9 mouse cellular contexts compared by ENCODE assay signal in the genomic region with DNA sequence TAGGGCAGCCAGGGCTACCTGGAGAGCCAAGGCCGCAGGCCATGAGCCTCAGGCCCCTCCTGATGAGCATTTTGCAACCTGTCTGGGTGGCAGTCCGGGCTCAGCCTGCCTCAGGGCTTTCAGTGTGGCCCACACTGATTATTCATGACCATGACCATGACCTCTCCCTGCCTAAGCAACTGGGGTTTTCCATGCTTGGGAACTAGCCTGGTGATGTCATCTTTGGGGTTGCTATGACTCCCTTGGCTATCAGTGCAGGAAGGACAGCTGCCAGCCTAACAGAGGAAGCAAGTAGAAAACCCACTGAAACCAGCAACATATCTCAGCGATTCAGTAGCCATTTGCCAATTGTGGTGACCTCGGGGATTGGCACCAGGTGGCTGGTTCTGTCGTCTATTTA.
DNase-seq lines count a peak whose midpoint lies in the region; ATAC-seq and TF ChIP-seq lines count a peak whose summit lies in the region.
"Had no signal": no experiment of that assay in that cellular context is flagged by ENCODE, and none has a peak within 500 bp of the region (broad histone marks: within the 10 kb centered on the region; RNA-seq: fewer than 3 reads in every experiment).

No protein-coding gene starts in this region.

- in situ Hi-C loops in Patski (cut with MboI; ENCODE audit: low pct_unique_long_range_greater_than_20kb): no loop called here

- no peaks in the 10 kb centered on the region for H3K27me3 ChIP-seq in Patski
- no peaks in the 10 kb centered on the region for H3K27me3 ChIP-seq in embryonic facial prominence, embryonic 14.5 days (replicated peaks; ENCODE audit: control insufficient read depth, insufficient read depth, low read length)
- no peaks in the 10 kb centered on the region for H3K27me3 ChIP-seq in midbrain, embryonic 16.5 days (ENCODE audit: control insufficient read depth, insufficient read depth, low read depth, low read length)
- H3K27me3 ChIP-seq: embryonic facial prominence, embryonic 12.5 days had no signal

- no peak overlapping the region for H3K27ac ChIP-seq in embryonic facial prominence, embryonic 14.5 days (replicated peaks; ENCODE audit: low read depth, low read length)
- no peak overlapping the region for H3K27ac ChIP-seq in midbrain, embryonic 16.5 days (ENCODE audit: low read length)
- H3K27ac ChIP-seq: embryonic facial prominence, embryonic 12.5 days had no signal

- POLR2A ChIA-PET in Patski (lab: Charles Lee): interaction anchor here (0.6 kb wide), 1 partner anchor 19 kb away, joined by 3 read pairs; no protein-coding TSS in a partner anchor

- DNase-seq in 416B (ENCODE audit: low read depth) (peak; percentile 97), Patski (ENCODE audit: low read depth, low spot score) (peak; percentile 96)
- peak; percentile 60 for DNase-seq in embryonic facial prominence, embryonic 14.5 days (ENCODE audit: low spot score)
- peak; percentile 57 for DNase-seq in heart, postnatal 4 days
- peak; percentile 62 to 74 for DNase-seq in layer of hippocampus, adult 8-10 months (ENCODE audit: low spot score in 2 of 2)
- DNase-seq in yolk sac, embryonic 10.5 days (ENCODE audit: low spot score): no peak
- no peak for DNase-seq in right cerebral cortex, adult 2 months (ENCODE audit: low spot score in 2 of 2)

- WGBS in embryonic facial prominence, embryonic 14.5 days: 67% methylated on average over 5 of the region's 5 CpGs
- 54% methylated on average over 5 of the region's 5 CpGs for WGBS in midbrain, embryonic 16.5 days

- H3K9me3 ChIP-seq in embryonic facial prominence, embryonic 14.5 days (ENCODE audit: control insufficient read depth, low read length): no peaks in the 10 kb centered on the region
- H3K9me3 ChIP-seq in midbrain, embryonic 16.5 days (replicated peaks; ENCODE audit: control insufficient read depth, low read length, poor library complexity, severe bottlenecking): no peaks in the 10 kb centered on the region
- H3K9me3 ChIP-seq: embryonic facial prominence, embryonic 12.5 days had no signal

- no peak for TF ChIP-seq CTCF in Patski (IDR thresholded peaks at IDR 0.05)

- no peak overlapping the region for H3K4me3 ChIP-seq in embryonic facial prominence, embryonic 14.5 days (ENCODE audit: low read depth, low read length)
- H3K4me3 ChIP-seq in midbrain, embryonic 16.5 days (ENCODE audit: low read depth, low read length): no peak overlapping the region
- H3K4me3 ChIP-seq: embryonic facial prominence, embryonic 12.5 days had no signal

- peaks cover 11% of the 10 kb centered on the region for H3K36me3 ChIP-seq in embryonic facial prominence, embryonic 14.5 days (ENCODE audit: control insufficient read depth, insufficient read depth, low read length)
- peaks cover 10% of the 10 kb centered on the region; the same call in 1 of the 2 replicates for H3K36me3 ChIP-seq in midbrain, embryonic 16.5 days (ENCODE audit: control insufficient read depth, insufficient read depth, low read length)

- no peak overlapping the region for H3K4me2 ChIP-seq in embryonic facial prominence, embryonic 14.5 days (ENCODE audit: low read depth, low read length)
- no peak overlapping the region for H3K4me2 ChIP-seq in midbrain, embryonic 16.5 days (ENCODE audit: low read length)
- H3K4me2 ChIP-seq: embryonic facial prominence, embryonic 12.5 days had no signal

- CTCF ChIA-PET in Patski (lab: Charles Lee): interaction anchor here (2.3 kb wide), 1 partner anchor 30 kb away, joined by 13 read pairs; no protein-coding TSS in a partner anchor

- H3K9ac ChIP-seq in embryonic facial prominence, embryonic 14.5 days (ENCODE audit: low read depth, low read length): no peak overlapping the region
- no peak overlapping the region for H3K9ac ChIP-seq in midbrain, embryonic 16.5 days (ENCODE audit: low read depth, low read length)
- H3K9ac ChIP-seq: embryonic facial prominence, embryonic 12.5 days had no signal

- peak; percentile 94 for ATAC-seq in Patski
- ATAC-seq in embryonic facial prominence, embryonic 14.5 days (ENCODE audit: low read depth): no peak
- ATAC-seq in midbrain, embryonic 16.5 days: peak; percentile 34; the same call in 1 of the 2 replicates

- H3K4me1 ChIP-seq in embryonic facial prominence, embryonic 14.5 days (ENCODE audit: control insufficient read depth, insufficient read depth, low read length): peaks cover 34% of the 10 kb centered on the region
- peaks cover 6% of the 10 kb centered on the region; the same call in 1 of the 2 replicates for H3K4me1 ChIP-seq in midbrain, embryonic 16.5 days (ENCODE audit: control insufficient read depth, insufficient read depth, low read length)

Comparison
In these comparisons a context has a peak if more than half of its experiments do, and no peak if none do; other contexts are left out.
1. DNase-seq: peak in 416B (single experiment), Patski (single experiment), embryonic facial prominence, embryonic 14.5 days (single experiment), heart, postnatal 4 days (single experiment) and layer of hippocampus, adult 8-10 months (2 of 2); none in yolk sac, embryonic 10.5 days (single experiment) and right cerebral cortex, adult 2 months (0 of 2).